Mouse (Mus musculus): ENCODE measurements around the gene Bnip1. TPM values are rescaled to one million over a fixed set of nuclear protein-coding genes. Genes with fewer than 3 reads are reported as not detected.

Bnip1 gene
- total RNA-seq (2021), result 10 to 100 TPM; 39.1 to 42.9 TPM

- peak; percentile 82 for DNase-seq
- intact Hi-C loops (cut with DNase I), result no loop called here
Measured at GRCm38 (mm10) chr17:26780750-26781571, at the start of gene Bnip1. Gene Bnip1 (plus strand): TSS chr17:26781066.

- intact Hi-C loops (cut with DNase I), result no loop called here
Measured at GRCm38 (mm10) chr17:26742581-26742980, 38.3 kb upstream of the Bnip1 start.

GRCm38 (mm10) chr17:26743294-26743693 lies 37.6 kb upstream of the Bnip1 start:
- DNase-seq, result no peak

More at GRCm38 (mm10) chr17:26742581-26742980, 38.3 kb upstream of the Bnip1 start:
- DNase-seq, result no peak

GRCm38 (mm10) chr17:26749975-26750374 lies 30.9 kb upstream of the Bnip1 start:
- intact Hi-C loops (cut with DNase I), result no loop called here
- no peak for DNase-seq

More at GRCm38 (mm10) chr17:26743294-26743693, 37.6 kb upstream of the Bnip1 start:
- intact Hi-C loops (cut with DNase I), result no loop called here

- DNase-seq, result no peak
- intact Hi-C loops (cut with DNase I), result no loop called here
Measured at GRCm38 (mm10) chr17:26752297-26752696, 28.6 kb upstream of the Bnip1 start.

- no peak for DNase-seq
- intact Hi-C loops (cut with DNase I), result no loop called here
Measured at GRCm38 (mm10) chr17:26753476-26753875, 27.4 kb upstream of the Bnip1 start.

GRCm38 (mm10) chr17:26767100-26767753 lies 13.6 kb upstream of the Bnip1 start:
- intact Hi-C loops (cut with DNase I), result no loop called here
- DNase-seq, result no peak

- intact Hi-C loops (cut with DNase I), result no loop called here
Measured at GRCm38 (mm10) chr17:26767754-26768124, 13.1 kb upstream of the Bnip1 start.

GRCm38 (mm10) chr17:26776211-26776610 lies 4.7 kb upstream of the Bnip1 start:
- intact Hi-C loops (cut with DNase I), result no loop called here
- DNase-seq, result no peak

More at GRCm38 (mm10) chr17:26767754-26768124, 13.1 kb upstream of the Bnip1 start:
- no peak for DNase-seq

- intact Hi-C loops (cut with DNase I), result no loop called here
- no peak for DNase-seq
Measured at GRCm38 (mm10) chr17:26778001-26778400, 2.9 kb upstream of the Bnip1 start.

- intact Hi-C loops (cut with DNase I), result no loop called here
Measured at GRCm38 (mm10) chr17:26778430-26779100, 2.3 kb upstream of the Bnip1 start.

GRCm38 (mm10) chr17:26779471-26779870 lies 1.4 kb upstream of the Bnip1 start:
- no peak for DNase-seq
- intact Hi-C loops (cut with DNase I), result no loop called here

More at GRCm38 (mm10) chr17:26778430-26779100, 2.3 kb upstream of the Bnip1 start:
- DNase-seq, result no peak

GRCm38 (mm10) chr17:26781610-26782043 lies 761 bp downstream of the Bnip1 start:
- intact Hi-C loops (cut with DNase I), result no loop called here
- no peak for DNase-seq

- DNase-seq, result no peak
- intact Hi-C loops (cut with DNase I), result no loop called here
Measured at GRCm38 (mm10) chr17:26784525-26784924, 3.7 kb downstream of the Bnip1 start.

- no peak for DNase-seq
- intact Hi-C loops (cut with DNase I), result no loop called here
Measured at GRCm38 (mm10) chr17:26786586-26786985, 5.7 kb downstream of the Bnip1 start.

- intact Hi-C loops (cut with DNase I), result no loop called here
- DNase-seq, result no peak
Measured at GRCm38 (mm10) chr17:26788986-26789385, 8.1 kb downstream of the Bnip1 start.

GRCm38 (mm10) chr17:26789460-26790268 lies 8.8 kb downstream of the Bnip1 start:
- no peak for DNase-seq
- intact Hi-C loops (cut with DNase I), result loop anchor here (5.0 kb wide), 1 partner anchor 98 kb away; no protein-coding TSS in a partner anchor

- DNase-seq, result no peak
- intact Hi-C loops (cut with DNase I), result loop anchor here (5.0 kb wide), 1 partner anchor 97 kb away; no protein-coding TSS in a partner anchor
Measured at GRCm38 (mm10) chr17:26790269-26791214, 9.7 kb downstream of the Bnip1 start.

- no peak for DNase-seq
- intact Hi-C loops (cut with DNase I), result loop anchor here (5.0 kb wide), 1 partner anchor 96 kb away; no protein-coding TSS in a partner anchor
Measured at GRCm38 (mm10) chr17:26791580-26791979, 10.7 kb downstream of the Bnip1 start.

All from left cerebral cortex, postnatal 4 days (tissue).